Mouse (Mus musculus) ES-E14 (cell line): Measurements from ENCODE around the gene Olfr397.

ENCODE experiments used
- CHD2 ChIP-seq: IDR thresholded peaks from 2 replicates; pipeline ENCODE4 v1.6.1; 2014; ENCODE audit warnings: mild to moderate bottlenecking, low read depth, low read length, inconsistent platforms
- MAFK ChIP-seq: IDR thresholded peaks from 2 replicates; pipeline ENCODE4 v1.6.1; 2014; ENCODE audit warnings: mild to moderate bottlenecking, low read depth, low read length, inconsistent platforms; ENCODE audit not compliant: insufficient read depth
- ZC3H11A ChIP-seq: IDR thresholded peaks from 2 replicates; pipeline ENCODE4 v1.6.1; 2012; ENCODE audit warnings: low read depth, mild to moderate bottlenecking, inconsistent platforms, low read length, borderline replicate concordance
- ZNF384 ChIP-seq: IDR thresholded peaks from 2 replicates; pipeline ENCODE4 v1.6.1; 2012; ENCODE audit warnings: low read depth, low read length, inconsistent platforms

- TF ChIP-seq ZNF384 = no peak
- no peak for TF ChIP-seq MAFK
- TF ChIP-seq ZC3H11A = no peak
- no peak for TF ChIP-seq CHD2
These were observed 29.7 kb downstream of the Olfr397 start, which contains the start of gene Olfr398 for GRCm38 (mm10) chr11:73990307-73990706.
